Mouse (Mus musculus) brain, embryonic 14.5 days (tissue): Measurements from ENCODE around the gene Emilin1.

Source experiments
- CTCF ChIP-seq: fragments of 200-500 bp; IDR thresholded peaks from 2 replicates; pipeline ENCODE4 v1.5.1; 2012; ENCODE audit warnings: inconsistent platforms, mild to moderate bottlenecking, moderate library complexity, borderline replicate concordance; ENCODE audit not compliant: insufficient read depth, insufficient read length; ENCODE audit errors: extremely low read depth
- POLR2A ChIP-seq: fragments of 200-500 bp; IDR thresholded peaks from 2 replicates; pipeline ENCODE4 v1.6.1; 2012; ENCODE audit warnings: mild to moderate bottlenecking, inconsistent platforms, borderline replicate concordance; ENCODE audit not compliant: poor library complexity, insufficient read depth, insufficient read length, severe bottlenecking; ENCODE audit errors: extremely low read depth

GRCm38 (mm10) chr5:30968416-30968815 lies 55.2 kb downstream of the Emilin1 start, which contains the start of gene Tcf23:
- TF ChIP-seq CTCF (no peak), POLR2A (no peak)
